Mouse (Mus musculus) stomach, embryonic 15.5 days (tissue): Measurements from ENCODE around the gene Jhy. TPM values are rescaled to one million over a fixed set of nuclear protein-coding genes. Genes with fewer than 3 reads are reported as not detected.

ENCODE experiments used
- ATAC-seq: fragments of 200-750 bp; cut with Nextera tagmentation; 2 replicates; pipeline ENCODE4 v1.8.0; 2017; ENCODE audit warnings: low read depth, moderate number of reproducible peaks, moderate TSS enrichment; ENCODE audit not compliant: insufficient read depth, low FRiP score
- H3K27ac ChIP-seq: fragments of 300-500 bp; sonication (generic); 2 replicates; pipeline ENCODE4 v1.5.1; 2015; ENCODE audit warnings: mild to moderate bottlenecking, inconsistent platforms
- H3K27me3 ChIP-seq: fragments of 300-500 bp; sonication (generic); replicated peaks from 2 replicates; pipeline ENCODE4 v1.6.1; 2015; ENCODE audit warnings: inconsistent platforms
- H3K36me3 ChIP-seq: fragments of 300-500 bp; sonication (generic); 2 replicates; pipeline ENCODE4 v1.6.1; 2015; ENCODE audit warnings: inconsistent platforms
- H3K4me1 ChIP-seq: fragments of 300-500 bp; sonication (generic); 2 replicates; pipeline ENCODE4 v1.6.1; 2015; ENCODE audit warnings: inconsistent platforms
- H3K4me2 ChIP-seq: fragments of 300-500 bp; sonication (generic); 2 replicates; pipeline ENCODE4 v1.6.1; 2015; ENCODE audit warnings: mild to moderate bottlenecking, inconsistent platforms
- H3K4me3 ChIP-seq: fragments of 300-500 bp; sonication (generic); replicated peaks from 2 replicates; pipeline ENCODE4 v1.5.1; 2015; ENCODE audit warnings: inconsistent platforms
- H3K9ac ChIP-seq: fragments of 300-500 bp; sonication (generic); 2 replicates; pipeline ENCODE4 v1.6.1; 2015; ENCODE audit warnings: inconsistent platforms
- H3K9me3 ChIP-seq: fragments of 300-500 bp; sonication (generic); 2 replicates; pipeline ENCODE4 v1.6.1; 2016; ENCODE audit warnings: inconsistent platforms
- WGBS: fragments of 180-500 bp; shearing (Covaris S2); methylation state at CpG from one replicate; pipeline ENCODE4 v1.1.7; 2015; 5-methylcytosine and 5-hydroxymethylcytosine counted together
- polyA plus RNA-seq: library from polyadenylated mRNA; unstranded; fragments of >200 nt; fragmentation: Nextera tagmentation; extraction: Ambion mirVana; gene quantifications from 2 replicates; pipeline ENCODE4 v1.2.1, GENCODE M21; 2015

The Jhy gene
- polyA plus RNA-seq, 1 experiment from 2014 or later, result 0.05 TPM

DNA sequence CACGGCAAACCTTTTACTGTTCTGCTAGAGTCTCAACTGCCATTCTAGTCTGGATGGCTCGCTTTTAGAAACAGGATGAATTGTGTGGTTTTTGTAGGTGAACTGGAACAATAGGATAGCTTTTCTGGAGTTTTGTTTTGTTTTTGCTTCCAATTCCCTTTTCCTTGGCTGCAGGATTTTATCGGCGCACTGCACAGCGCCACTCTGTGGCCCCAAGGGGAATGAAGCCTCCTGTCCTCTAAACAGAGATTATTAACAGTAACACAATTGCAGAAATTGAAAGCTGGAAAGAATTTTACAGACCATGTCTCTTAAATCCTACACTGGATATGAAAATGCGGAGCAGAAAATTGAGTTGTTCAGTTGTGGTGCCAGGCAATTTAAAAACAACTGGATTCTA is 18.6 kb upstream of the Jhy start:
- Histone ChIP-seq H3K9ac (no peak overlapping the region), H3K4me3 (no peak overlapping the region), H3K27ac (no peak overlapping the region), H3K4me2 (no peak overlapping the region), H3K9me3 (no peaks in the 10 kb centered on the region), H3K4me1 (no peaks in the 10 kb centered on the region), H3K36me3 (no peaks in the 10 kb centered on the region), H3K27me3 (no peaks in the 10 kb centered on the region)
- WGBS, result 40% methylated on average over 6 of the region's 6 CpGs
- no peak for ATAC-seq

DNA sequence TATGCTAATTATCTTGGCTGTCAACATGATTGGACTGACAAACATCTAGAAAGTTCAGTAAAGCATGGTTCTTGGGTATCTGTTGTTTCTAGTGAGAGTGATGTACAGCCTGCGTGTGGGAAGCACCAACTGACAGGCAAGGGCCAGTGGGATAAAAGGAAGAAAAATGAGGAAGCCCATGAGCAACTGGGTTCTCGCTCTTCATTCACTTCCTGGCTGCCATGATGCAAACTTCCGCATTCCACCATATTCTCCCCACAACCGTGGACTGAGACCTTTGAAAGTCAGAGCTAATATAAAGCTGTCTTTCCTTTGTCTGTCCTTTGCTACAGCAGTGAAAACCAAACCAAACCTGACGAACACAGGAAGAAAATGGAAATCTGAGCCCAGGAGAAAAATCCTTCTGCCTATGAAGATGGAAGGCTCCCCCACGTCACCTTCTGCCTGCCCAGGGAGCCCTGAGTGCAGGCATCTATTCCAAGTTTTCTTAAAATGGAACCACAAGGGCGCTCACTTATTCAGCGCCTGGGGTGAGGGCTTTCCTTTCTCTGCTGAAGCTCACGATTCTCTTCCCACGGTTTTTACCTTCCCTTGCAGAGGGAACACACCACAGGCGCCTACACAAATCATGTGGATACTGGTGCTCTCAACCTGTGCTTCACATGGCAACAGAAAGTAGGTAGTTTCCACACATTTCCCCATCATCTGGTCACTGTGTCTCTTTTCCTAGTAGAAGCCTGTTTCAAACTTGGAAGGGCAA is 10.3 kb upstream of the Jhy start:
- no peak overlapping the region for H3K9ac ChIP-seq
- no peaks in the 10 kb centered on the region for H3K9me3 ChIP-seq
- no peaks in the 10 kb centered on the region for H3K36me3 ChIP-seq
- no peak for ATAC-seq
- H3K4me2 ChIP-seq, result no peak overlapping the region
- no peak overlapping the region for H3K4me3 ChIP-seq
- no peak overlapping the region for H3K27ac ChIP-seq
- no peaks in the 10 kb centered on the region for H3K27me3 ChIP-seq
- 71% methylated on average over 11 of the region's 11 CpGs for WGBS
- no peaks in the 10 kb centered on the region for H3K4me1 ChIP-seq

DNA sequence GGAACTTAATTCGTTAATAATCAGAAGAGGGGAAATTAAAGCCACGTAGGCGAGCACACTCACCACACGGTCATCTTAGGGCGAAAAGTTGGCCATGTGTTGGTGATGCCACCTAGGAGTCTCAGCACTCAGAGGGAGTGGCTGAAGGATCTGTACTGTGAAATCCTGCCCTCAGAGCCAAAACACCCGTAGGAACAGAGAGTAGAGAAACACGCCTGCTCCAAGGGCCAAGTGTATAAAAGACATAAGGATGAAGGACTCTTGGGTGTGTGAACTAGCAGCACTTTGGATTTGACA is 448 bp upstream of the Jhy start:
- WGBS, result 29% methylated on average over 7 of the region's 7 CpGs
- peaks cover 23% of the 10 kb centered on the region for H3K27me3 ChIP-seq
- H3K4me3 ChIP-seq, result peak overlapping the region; percentile 37

DNA sequence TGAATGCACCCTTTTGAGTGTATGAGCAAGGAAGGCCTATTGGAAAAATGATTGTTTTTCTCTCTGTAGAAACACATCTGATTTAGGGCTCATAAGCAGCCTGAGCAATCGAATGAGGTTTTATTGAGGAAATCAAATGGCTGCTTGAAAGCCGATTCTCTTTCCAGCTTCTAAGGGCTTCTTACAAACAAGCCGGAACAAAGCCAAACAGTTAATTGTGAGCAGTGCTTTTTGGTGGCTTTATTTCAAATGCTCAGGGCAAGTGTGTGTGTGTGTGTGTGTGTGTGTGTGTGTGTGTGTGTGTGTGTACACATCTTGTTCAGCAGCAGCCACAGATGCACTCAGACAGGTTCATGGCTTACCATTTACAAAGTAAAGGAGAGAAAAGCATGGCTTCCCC is 2.5 kb downstream of the Jhy start:
- 73% methylated on average over 3 of the region's 3 CpGs for WGBS

More for the DNA sequence above, 448 bp upstream of the Jhy start:
- Histone ChIP-seq H3K9me3 (no peaks in the 10 kb centered on the region), H3K36me3 (no peaks in the 10 kb centered on the region), H3K4me1 (peaks cover 7% of the 10 kb centered on the region), H3K27ac (no peak overlapping the region), H3K4me2 (peak overlapping the region; percentile 73), H3K9ac (no peak overlapping the region)
- ATAC-seq, result no peak

DNA sequence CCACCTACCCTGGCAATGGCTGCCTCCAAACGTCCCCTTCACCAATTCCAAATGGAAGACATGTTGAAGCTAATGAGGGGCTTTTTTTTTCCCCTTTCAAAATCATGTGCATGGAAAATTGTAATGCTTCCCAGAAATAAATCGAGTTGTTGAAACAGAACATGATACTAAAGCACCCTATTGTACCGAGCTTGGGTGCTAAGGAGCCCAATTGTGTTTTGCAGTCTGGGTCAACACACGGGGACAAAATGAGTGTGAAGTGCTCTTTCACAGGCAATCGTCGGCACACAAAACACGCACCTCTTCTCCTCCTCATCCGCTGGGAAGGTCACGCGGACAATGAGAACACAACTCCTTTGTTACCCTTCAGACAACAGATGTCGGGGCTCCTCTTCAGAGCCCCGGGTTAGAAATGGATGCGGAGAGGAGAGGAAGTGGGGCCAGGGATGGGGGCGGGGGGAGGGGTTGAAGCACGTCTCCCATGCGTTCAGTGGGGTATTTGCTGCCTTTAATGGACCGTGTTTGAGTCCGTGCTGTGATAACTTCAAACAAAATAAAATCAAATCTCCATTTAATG is 14.8 kb downstream of the Jhy start:
- WGBS, result 46% methylated on average over 18 of the region's 18 CpGs
- Histone ChIP-seq H3K9me3 (no peaks in the 10 kb centered on the region), H3K27me3 (no peaks in the 10 kb centered on the region)

More for the DNA sequence above, 2.5 kb downstream of the Jhy start:
- peaks cover 23% of the 10 kb centered on the region for H3K27me3 ChIP-seq
- no peaks in the 10 kb centered on the region for H3K36me3 ChIP-seq
- no peak overlapping the region for H3K4me3 ChIP-seq
- H3K9me3 ChIP-seq, result no peaks in the 10 kb centered on the region
- peaks cover 7% of the 10 kb centered on the region for H3K4me1 ChIP-seq
- no peak overlapping the region for H3K27ac ChIP-seq
- H3K4me2 ChIP-seq, result no peak overlapping the region
- no peak overlapping the region for H3K9ac ChIP-seq
- no peak for ATAC-seq

DNA sequence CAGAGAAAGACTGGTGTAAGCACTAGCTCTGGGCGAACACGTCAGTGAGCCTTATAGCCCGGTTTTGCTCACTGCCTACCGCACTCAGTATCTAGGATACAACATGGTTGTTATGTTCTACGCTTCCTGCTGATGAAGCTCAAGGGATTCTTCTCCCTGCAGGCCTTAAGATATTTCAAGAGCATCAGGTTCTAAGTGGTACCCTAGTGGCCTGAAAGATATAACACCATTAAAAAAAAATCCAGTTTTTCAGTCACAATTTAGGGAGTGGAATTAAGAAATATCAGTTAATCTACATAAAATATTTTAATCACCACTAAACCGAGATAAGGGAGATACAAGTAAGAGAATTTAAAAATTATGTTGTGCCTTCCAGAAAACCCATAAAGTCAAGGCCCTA is 15.4 kb downstream of the Jhy start:
- Histone ChIP-seq H3K36me3 (no peaks in the 10 kb centered on the region), H3K27ac (no peak overlapping the region), H3K27me3 (no peaks in the 10 kb centered on the region), H3K9ac (no peak overlapping the region), H3K4me2 (no peak overlapping the region), H3K9me3 (no peaks in the 10 kb centered on the region), H3K4me3 (no peak overlapping the region), H3K4me1 (no peaks in the 10 kb centered on the region)
- no peak for ATAC-seq
- 92% methylated on average over 6 of the region's 6 CpGs for WGBS

More for the DNA sequence above, 14.8 kb downstream of the Jhy start:
- no peak overlapping the region for H3K27ac ChIP-seq
- no peaks in the 10 kb centered on the region for H3K36me3 ChIP-seq
- no peak for ATAC-seq
- H3K4me2 ChIP-seq, result no peak overlapping the region
- H3K4me3 ChIP-seq, result no peak overlapping the region
- no peaks in the 10 kb centered on the region for H3K4me1 ChIP-seq
- H3K9ac ChIP-seq, result no peak overlapping the region

DNA sequence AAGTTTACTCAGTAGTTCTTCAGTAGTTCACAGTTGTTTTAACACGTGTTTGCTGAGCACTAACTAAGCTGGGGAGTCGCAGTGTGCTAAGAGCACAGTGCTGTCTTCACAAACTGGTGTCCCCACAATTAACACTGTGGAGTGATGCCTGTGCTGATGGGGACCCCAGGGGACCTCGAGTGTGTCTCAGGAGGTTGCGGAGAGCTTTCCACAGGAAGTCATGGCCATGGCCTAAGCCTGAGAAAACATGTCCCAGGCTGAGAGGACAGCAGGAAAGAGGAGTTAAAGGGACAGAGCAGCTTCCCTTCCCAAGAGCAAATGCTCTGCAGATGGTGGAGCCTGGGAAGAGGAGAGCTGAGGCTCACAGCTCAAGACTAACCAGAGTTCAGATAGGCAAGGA is 16.8 kb downstream of the Jhy start:
- no peaks in the 10 kb centered on the region for H3K4me1 ChIP-seq
- H3K4me3 ChIP-seq, result no peak overlapping the region
- WGBS, result 46% methylated on average over 4 of the region's 4 CpGs
- H3K27me3 ChIP-seq, result no peaks in the 10 kb centered on the region
- no peak overlapping the region for H3K27ac ChIP-seq
- no peak for ATAC-seq
- H3K9ac ChIP-seq, result no peak overlapping the region
- H3K36me3 ChIP-seq, result no peaks in the 10 kb centered on the region
- no peaks in the 10 kb centered on the region for H3K9me3 ChIP-seq
- H3K4me2 ChIP-seq, result no peak overlapping the region

DNA sequence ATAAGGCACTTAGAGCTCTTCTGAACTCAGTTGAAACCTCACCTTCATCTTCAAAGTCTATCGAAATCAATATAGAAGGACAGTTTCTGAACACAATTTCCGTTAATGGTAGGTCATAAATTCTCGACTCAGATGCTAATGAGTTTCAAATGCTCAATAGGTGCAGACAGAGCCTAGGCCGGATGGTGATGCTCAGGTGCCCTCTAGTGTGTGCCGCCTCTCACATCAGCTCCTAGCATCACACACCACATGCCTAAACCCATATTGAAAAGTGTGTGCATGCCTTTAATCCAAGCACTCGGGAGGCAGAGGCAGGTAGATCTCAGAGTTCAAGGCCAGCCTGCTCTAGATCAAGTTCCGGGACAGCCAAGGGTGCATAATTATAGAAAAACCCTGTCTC is 26.5 kb downstream of the Jhy start:
- H3K4me1 ChIP-seq, result no peaks in the 10 kb centered on the region
- ATAC-seq, result no peak
- H3K4me3 ChIP-seq, result no peak overlapping the region
- no peaks in the 10 kb centered on the region for H3K9me3 ChIP-seq
- WGBS, result 59% methylated on average over 7 of the region's 7 CpGs
- H3K36me3 ChIP-seq, result no peaks in the 10 kb centered on the region
- H3K4me2 ChIP-seq, result no peak overlapping the region
- H3K27me3 ChIP-seq, result no peaks in the 10 kb centered on the region
- no peak overlapping the region for H3K27ac ChIP-seq
- no peak overlapping the region for H3K9ac ChIP-seq

DNA sequence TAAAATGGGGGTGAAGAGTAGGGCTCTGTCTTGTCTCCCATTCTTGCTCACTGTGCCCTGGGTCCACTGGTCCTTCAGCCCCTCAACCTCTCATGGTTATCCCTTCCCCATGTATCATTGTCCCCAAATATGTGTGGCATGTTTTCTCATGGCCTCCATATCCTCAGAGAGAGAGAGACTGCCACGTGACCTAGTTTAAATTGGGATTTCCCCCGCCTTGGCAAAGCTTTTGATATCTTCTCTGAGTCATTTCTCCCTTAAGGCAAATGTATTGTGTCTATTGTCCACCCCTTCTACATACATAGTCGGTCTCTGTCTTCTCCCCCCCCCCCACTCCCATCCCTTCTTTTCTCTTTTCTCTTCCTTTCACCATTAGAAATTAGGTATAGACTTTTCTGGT is 30.6 kb downstream of the Jhy start:
- Histone ChIP-seq H3K27ac (no peak overlapping the region), H3K27me3 (no peaks in the 10 kb centered on the region), H3K9me3 (no peaks in the 10 kb centered on the region), H3K4me2 (no peak overlapping the region), H3K36me3 (no peaks in the 10 kb centered on the region), H3K4me1 (no peaks in the 10 kb centered on the region), H3K4me3 (no peak overlapping the region), H3K9ac (no peak overlapping the region)
- WGBS, result 66% methylated on average over 3 of the region's 3 CpGs
- ATAC-seq, result no peak

DNA sequence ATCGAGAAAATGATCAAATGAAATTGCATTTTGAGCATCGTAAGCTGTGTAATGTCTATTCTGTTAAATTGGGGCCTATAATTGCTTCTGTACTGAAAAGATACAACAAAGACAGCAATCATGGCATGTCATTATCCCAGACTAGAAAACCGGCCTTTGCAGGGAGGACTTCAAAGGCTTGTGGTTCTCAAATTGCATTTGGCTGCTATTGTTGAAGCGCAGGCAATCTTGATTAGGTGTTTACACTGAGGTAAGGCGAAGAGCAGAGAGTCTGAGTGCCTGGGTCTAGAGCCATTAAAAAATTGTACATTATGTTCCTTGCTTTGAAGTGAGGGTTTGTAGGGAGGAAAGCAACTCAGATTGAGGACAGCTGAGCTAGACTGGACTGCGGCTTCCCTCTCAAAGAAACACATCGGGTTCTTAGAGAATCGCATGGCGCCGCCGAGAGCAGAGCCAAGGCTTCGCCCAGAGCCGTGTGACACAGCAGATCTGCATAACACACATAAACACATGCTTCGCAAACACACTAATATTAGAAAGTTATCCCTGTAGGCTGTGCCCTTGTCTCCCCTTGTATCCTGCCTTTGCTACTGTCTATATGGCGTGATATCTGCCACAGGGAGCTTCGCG is 36.5 kb downstream of the Jhy start:
- Histone ChIP-seq H3K4me1 (no peaks in the 10 kb centered on the region), H3K4me3 (no peak overlapping the region), H3K27me3 (no peaks in the 10 kb centered on the region), H3K9me3 (no peaks in the 10 kb centered on the region), H3K4me2 (no peak overlapping the region), H3K36me3 (no peaks in the 10 kb centered on the region), H3K9ac (no peak overlapping the region), H3K27ac (no peak overlapping the region)
- no peak for ATAC-seq
- 77% methylated on average over 17 of the region's 17 CpGs for WGBS

DNA sequence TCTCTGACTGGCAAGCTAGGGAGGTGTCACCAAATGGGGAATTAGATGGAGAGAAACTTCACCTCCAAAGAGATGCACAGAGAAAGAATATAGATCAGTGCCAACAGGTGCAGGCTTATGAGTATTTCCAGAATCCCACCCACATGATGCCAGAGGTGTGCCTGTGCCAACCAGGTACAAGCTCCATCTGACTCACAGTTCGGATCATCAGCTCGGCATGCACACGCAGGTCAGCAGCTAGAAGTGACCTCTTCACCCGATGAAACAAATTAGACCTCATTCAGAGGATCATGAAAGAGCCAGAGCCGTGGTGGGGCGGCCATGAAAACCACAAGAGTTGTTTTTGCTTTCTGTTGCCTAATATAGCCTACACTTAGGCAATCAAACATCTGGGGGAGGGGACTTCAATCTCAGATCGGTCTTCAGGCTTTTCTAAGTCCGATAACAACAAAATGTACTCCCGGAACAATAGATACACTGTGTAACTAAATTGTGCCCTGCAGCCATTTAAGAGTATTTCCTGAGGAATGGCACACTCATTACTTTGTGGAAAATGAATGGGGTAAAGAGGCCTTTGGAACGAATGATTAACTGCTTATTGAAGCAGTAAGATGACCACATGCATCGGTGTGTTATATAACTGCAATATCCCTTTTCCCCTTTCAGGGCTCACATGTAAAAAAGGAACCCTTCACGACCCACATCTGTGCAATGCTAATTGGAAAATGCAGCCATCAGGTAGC is 45.9 kb downstream of the Jhy start:
- Histone ChIP-seq H3K4me3 (no peak overlapping the region), H3K9me3 (no peaks in the 10 kb centered on the region), H3K27ac (no peak overlapping the region), H3K9ac (no peak overlapping the region), H3K4me1 (no peaks in the 10 kb centered on the region), H3K4me2 (no peak overlapping the region), H3K27me3 (no peaks in the 10 kb centered on the region), H3K36me3 (no peaks in the 10 kb centered on the region)
- ATAC-seq, result no peak
- WGBS, result 67% methylated on average over 12 of the region's 12 CpGs

DNA sequence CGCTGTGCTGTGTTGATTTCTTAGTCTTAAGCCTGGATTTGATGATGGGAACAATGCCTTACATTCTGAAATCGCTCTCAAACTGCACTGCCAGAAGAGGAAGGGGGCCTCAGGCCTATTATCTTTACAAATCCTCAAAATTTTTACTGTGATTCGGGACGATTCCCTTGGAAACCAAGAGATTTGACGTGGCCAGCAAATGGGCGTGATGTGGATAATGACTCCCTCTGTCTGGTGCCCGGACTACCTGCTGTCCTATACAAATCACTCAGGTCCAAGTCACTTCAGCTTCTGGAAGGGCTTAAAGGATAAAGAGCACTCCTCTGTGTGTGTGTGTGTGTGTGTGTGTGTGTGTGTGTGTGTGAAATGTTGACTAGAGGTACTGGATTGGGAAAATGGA is 55.0 kb downstream of the Jhy start:
- WGBS, result 76% methylated on average over 7 of the region's 7 CpGs
- ATAC-seq, result no peak
- H3K9me3 ChIP-seq, result no peaks in the 10 kb centered on the region
- no peak overlapping the region for H3K4me3 ChIP-seq
- H3K27me3 ChIP-seq, result no peaks in the 10 kb centered on the region
- H3K27ac ChIP-seq, result no peak overlapping the region
- H3K4me1 ChIP-seq, result no peaks in the 10 kb centered on the region
- H3K4me2 ChIP-seq, result no peak overlapping the region
- H3K36me3 ChIP-seq, result no peaks in the 10 kb centered on the region
- H3K9ac ChIP-seq, result no peak overlapping the region
